Mouse (Mus musculus): ENCODE results near the gene Capn1. TPM values are rescaled to one million over a fixed set of nuclear protein-coding genes. Genes with fewer than 3 reads are reported as not detected.

The Capn1 gene
- polyA plus RNA-seq (2012; fragmentation: generic; extraction: Trizol) = 110 TPM

DNA sequence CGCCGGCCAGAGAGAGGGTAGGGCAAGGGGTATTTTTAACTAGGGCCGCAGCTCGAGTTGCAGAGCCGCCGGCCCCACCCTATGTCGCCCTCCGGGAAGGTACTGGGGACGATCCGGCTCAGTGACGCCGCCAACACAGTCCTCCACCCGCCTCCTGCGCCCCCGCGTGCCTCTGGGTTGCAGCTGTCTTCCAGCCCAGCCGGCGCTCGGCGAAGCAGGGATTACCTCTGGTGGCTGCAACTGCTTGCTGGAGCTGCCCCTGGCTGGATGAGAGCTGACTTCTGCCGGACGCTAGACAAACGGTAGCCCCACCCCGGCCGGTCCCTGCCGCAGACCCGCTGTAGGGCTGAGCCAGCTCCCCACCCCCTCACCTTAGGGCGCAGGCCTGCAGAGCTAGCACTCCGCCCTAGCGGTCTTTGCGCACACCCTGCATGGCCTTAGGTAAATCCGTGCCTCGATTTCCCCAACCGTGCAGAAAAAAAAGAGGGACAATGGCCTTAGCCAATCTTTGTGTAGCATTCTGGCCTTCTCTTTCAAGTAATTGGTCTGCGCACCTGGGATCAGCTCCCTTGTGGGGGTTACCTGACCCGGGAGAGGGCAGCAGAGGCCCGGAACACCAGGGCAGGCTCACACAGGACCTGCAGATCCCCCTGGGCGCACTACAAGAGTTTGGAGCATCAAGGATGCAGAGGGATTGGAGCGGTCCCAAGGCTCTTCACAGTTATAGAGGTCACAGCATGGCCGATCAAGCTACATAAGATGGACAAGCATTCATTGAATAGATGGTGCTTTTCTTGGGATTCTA, at the start of gene Capn1:
Gene Capn1, minus strand, starts transcription at position 387 of the 805 bp plus-strand sequence.
- no peaks in the 10 kb centered on the region for H3K36me3 ChIP-seq (ENCODE audit: control insufficient read depth, insufficient read depth)
- H3ac ChIP-seq (ENCODE audit: control insufficient read depth, insufficient read length) = peak within 1 kb of the TSS; percentile 74
- H3K4me3 ChIP-seq = peak within 1 kb of the TSS; percentile 79
- peaks cover 12% of the 10 kb centered on the region for H3K79me2 ChIP-seq (ENCODE audit: control insufficient read depth, insufficient read depth)
- H3K4me2 ChIP-seq (ENCODE audit: low read depth) = peak within 1 kb of the TSS; percentile 100
- H3K27me3 ChIP-seq (ENCODE audit: control insufficient read depth, insufficient read depth, insufficient read length) = no peaks in the 10 kb centered on the region
- peak in 2 of 3 experiments; percentile 95 to 96 for TF ChIP-seq MYOD1 (IDR thresholded peaks at IDR 0.05; ENCODE audit: control insufficient read depth in 1 of 3, insufficient read length in 2 of 3, low read depth in 2 of 3)
- peak; percentile 74 for TF ChIP-seq POLR2A (IDR thresholded peaks at IDR 0.05; ENCODE audit: insufficient read length, low read depth)
- TF ChIP-seq TCF3 (IDR thresholded peaks at IDR 0.05; ENCODE audit: insufficient read length, low read depth) = peak; percentile 77
- TF ChIP-seq SRF (IDR thresholded peaks at IDR 0.05; ENCODE audit: control insufficient read depth, insufficient read length, low read depth) = no peak
- TF ChIP-seq TCF12 (IDR thresholded peaks at IDR 0.05; ENCODE audit: insufficient read depth, poor library complexity, severe bottlenecking) = peak; percentile 53
- TF ChIP-seq REST (IDR thresholded peaks at IDR 0.05; ENCODE audit: insufficient read depth, insufficient read length) = no peak
- TF ChIP-seq POLR2AphosphoS2 (IDR thresholded peaks at IDR 0.05; ENCODE audit: insufficient read length, low read depth) = peak; percentile 80
- peak; percentile 90 to 99 (median 96) for TF ChIP-seq MYOG (IDR thresholded peaks at IDR 0.05; ENCODE audit: control insufficient read depth in 1 of 3, insufficient read depth in 1 of 3, insufficient read length in 2 of 3, low read depth in 2 of 3)

DNA sequence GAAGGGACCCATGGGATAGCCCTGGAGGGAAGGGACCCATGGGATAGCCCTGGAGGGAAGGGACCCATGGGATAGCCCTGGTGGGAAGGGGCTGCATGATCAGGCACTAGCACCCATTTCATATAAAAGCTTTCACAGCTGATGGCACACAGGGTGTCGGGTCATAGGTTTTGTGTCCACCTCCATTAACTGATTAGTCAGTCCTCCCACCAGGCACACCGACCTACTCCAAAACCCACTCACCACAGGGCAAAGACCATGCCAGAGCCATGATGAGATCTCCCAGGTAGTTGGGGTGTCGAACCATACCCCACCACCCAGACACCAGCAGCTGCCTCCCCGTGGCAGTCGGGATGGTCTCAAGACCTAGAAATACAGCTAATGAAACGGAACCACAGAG, 47.4 kb upstream of the Capn1 start:
- Histone ChIP-seq H3K79me2 (ENCODE audit: control insufficient read depth, insufficient read depth) (peaks cover 34% of the 10 kb centered on the region), H3K36me3 (ENCODE audit: control insufficient read depth, insufficient read depth) (peaks cover 7% of the 10 kb centered on the region), H3K4me2 (ENCODE audit: low read depth) (no peak overlapping the region), H3K4me3 (peak overlapping the region; percentile 51), H3ac (ENCODE audit: control insufficient read depth, insufficient read length) (no peak overlapping the region), H3K27me3 (ENCODE audit: control insufficient read depth, insufficient read depth, insufficient read length) (no peaks in the 10 kb centered on the region)
- no peak for TF ChIP-seq E2F4 (IDR thresholded peaks at IDR 0.05; ENCODE audit: insufficient read depth)
- peak; percentile 50 for TF ChIP-seq POLR2AphosphoS2 (IDR thresholded peaks at IDR 0.05; ENCODE audit: insufficient read length, low read depth)

GRCm38 (mm10) chr19:6062418-6062817, 46.7 kb upstream of the Capn1 start:
- Histone ChIP-seq H3K79me2 (ENCODE audit: control insufficient read depth, insufficient read depth) (peaks cover 39% of the 10 kb centered on the region), H3K36me3 (ENCODE audit: control insufficient read depth, insufficient read depth) (peaks cover 7% of the 10 kb centered on the region), H3K27me3 (ENCODE audit: control insufficient read depth, insufficient read depth, insufficient read length) (no peaks in the 10 kb centered on the region), H3K4me2 (ENCODE audit: low read depth) (peak overlapping the region; percentile 92), H3K4me3 (peak overlapping the region; percentile 51), H3ac (ENCODE audit: control insufficient read depth, insufficient read length) (peak overlapping the region; percentile 72)
- TF ChIP-seq POLR2A (IDR thresholded peaks at IDR 0.05; ENCODE audit: insufficient read length, low read depth) (no peak), MAX (IDR thresholded peaks at IDR 0.05; ENCODE audit: low read depth) (no peak), E2F4 (IDR thresholded peaks at IDR 0.05; ENCODE audit: insufficient read depth) (no peak), REST (IDR thresholded peaks at IDR 0.05; ENCODE audit: insufficient read depth, insufficient read length) (no peak), TCF12 (IDR thresholded peaks at IDR 0.05; ENCODE audit: insufficient read depth, poor library complexity, severe bottlenecking) (no peak), MYOG (IDR thresholded peaks at IDR 0.05; ENCODE audit: control insufficient read depth in 1 of 3, insufficient read depth in 1 of 3, insufficient read length in 2 of 3, low read depth in 2 of 3) (no peak), USF1 (IDR thresholded peaks at IDR 0.05; ENCODE audit: low read depth) (no peak), SRF (IDR thresholded peaks at IDR 0.05; ENCODE audit: control insufficient read depth, insufficient read length, low read depth) (no peak), POLR2AphosphoS2 (IDR thresholded peaks at IDR 0.05; ENCODE audit: insufficient read length, low read depth) (no peak), TCF3 (IDR thresholded peaks at IDR 0.05; ENCODE audit: insufficient read length, low read depth) (no peak), CEBPB (IDR thresholded peaks at IDR 0.05; ENCODE audit: insufficient read depth, poor library complexity, severe bottlenecking) (no peak), MYOD1 (IDR thresholded peaks at IDR 0.05; ENCODE audit: control insufficient read depth in 1 of 3, insufficient read length in 2 of 3, low read depth in 2 of 3) (no peak)

- Histone ChIP-seq H3ac (ENCODE audit: control insufficient read depth, insufficient read length) (peak overlapping the region; percentile 72), H3K36me3 (ENCODE audit: control insufficient read depth, insufficient read depth) (peaks cover 7% of the 10 kb centered on the region), H3K4me3 (peak overlapping the region; percentile 51), H3K79me2 (ENCODE audit: control insufficient read depth, insufficient read depth) (peaks cover 45% of the 10 kb centered on the region), H3K4me2 (ENCODE audit: low read depth) (peak overlapping the region; percentile 92), H3K27me3 (ENCODE audit: control insufficient read depth, insufficient read depth, insufficient read length) (no peaks in the 10 kb centered on the region)
- TF ChIP-seq REST (IDR thresholded peaks at IDR 0.05; ENCODE audit: insufficient read depth, insufficient read length) = no peak
- no peak for TF ChIP-seq USF1 (IDR thresholded peaks at IDR 0.05; ENCODE audit: low read depth)
- TF ChIP-seq TCF12 (IDR thresholded peaks at IDR 0.05; ENCODE audit: insufficient read depth, poor library complexity, severe bottlenecking) = no peak
- no peak for TF ChIP-seq E2F4 (IDR thresholded peaks at IDR 0.05; ENCODE audit: insufficient read depth)
- no peak for TF ChIP-seq MAX (IDR thresholded peaks at IDR 0.05; ENCODE audit: low read depth)
- TF ChIP-seq MYOG (IDR thresholded peaks at IDR 0.05; ENCODE audit: control insufficient read depth in 1 of 3, insufficient read depth in 1 of 3, insufficient read length in 2 of 3, low read depth in 2 of 3) = no peak
- no peak for TF ChIP-seq CEBPB (IDR thresholded peaks at IDR 0.05; ENCODE audit: insufficient read depth, poor library complexity, severe bottlenecking)
- peak; percentile 62 for TF ChIP-seq POLR2AphosphoS2 (IDR thresholded peaks at IDR 0.05; ENCODE audit: insufficient read length, low read depth)
- TF ChIP-seq SRF (IDR thresholded peaks at IDR 0.05; ENCODE audit: control insufficient read depth, insufficient read length, low read depth) = no peak
- peak in 1 of 3 experiments; percentile 54 for TF ChIP-seq MYOD1 (IDR thresholded peaks at IDR 0.05; ENCODE audit: control insufficient read depth in 1 of 3, insufficient read length in 2 of 3, low read depth in 2 of 3)
- peak; percentile 62 for TF ChIP-seq POLR2A (IDR thresholded peaks at IDR 0.05; ENCODE audit: insufficient read length, low read depth)
- no peak for TF ChIP-seq TCF3 (IDR thresholded peaks at IDR 0.05; ENCODE audit: insufficient read length, low read depth)
Observed at GRCm38 (mm10) chr19:6061641-6062302, 46.1 kb upstream of the Capn1 start.

Measured in myocyte (in vitro differentiated cells).